Mouse (Mus musculus) midbrain, embryonic 12.5 days (tissue): ENCODE data around the gene Tas2r119. TPM values are rescaled to one million over a fixed set of nuclear protein-coding genes. Genes with fewer than 3 reads are reported as not detected.
A peak's percentile ranks its signal among the peaks of the same experiment; 100 is the strongest.

Experiments
- ATAC-seq: fragments of 200-750 bp; cut with Nextera tagmentation; 2 replicates; pipeline ENCODE4 v1.8.0; 2017; ENCODE audit warnings: low read depth, moderate TSS enrichment, moderate library complexity; ENCODE audit not compliant: low FRiP score
- H3K27ac ChIP-seq: fragments of 300-500 bp; sonication (generic); replicated peaks from 2 replicates; pipeline ENCODE4 v1.5.1; 2016; ENCODE audit warnings: mild to moderate bottlenecking
- H3K27me3 ChIP-seq: fragments of 300-500 bp; sonication (generic); 2 replicates; pipeline ENCODE4 v1.6.1; 2016; ENCODE audit warnings: mild to moderate bottlenecking
- H3K36me3 ChIP-seq: fragments of 300-500 bp; sonication (generic); 2 replicates; pipeline ENCODE4 v1.6.1; 2016
- H3K4me1 ChIP-seq: fragments of 300-500 bp; sonication (generic); 2 replicates; pipeline ENCODE4 v1.6.1; 2016
- H3K4me2 ChIP-seq: fragments of 300-500 bp; sonication (generic); replicated peaks from 2 replicates; pipeline ENCODE4 v1.6.1; 2016; ENCODE audit warnings: mild to moderate bottlenecking, moderate library complexity
- H3K4me3 ChIP-seq: fragments of 300-500 bp; sonication (generic); 2 replicates; pipeline ENCODE4 v1.5.1; 2016; ENCODE audit warnings: mild to moderate bottlenecking
- H3K9ac ChIP-seq: fragments of 300-500 bp; sonication (generic); replicated peaks from 2 replicates; pipeline ENCODE4 v1.6.1; 2016; ENCODE audit warnings: mild to moderate bottlenecking, moderate library complexity
- H3K9me3 ChIP-seq: fragments of 300-500 bp; sonication (generic); 2 replicates; pipeline ENCODE4 v1.6.1; 2016; ENCODE audit warnings: mild to moderate bottlenecking
- WGBS: fragments of 180-500 bp; shearing (Covaris S2); methylation state at CpG from one replicate; pipeline ENCODE4 v1.1.7; 2016; 5-methylcytosine and 5-hydroxymethylcytosine counted together
- polyA plus RNA-seq: library from polyadenylated mRNA; unstranded; fragments of >200 nt; fragmentation: Nextera tagmentation; extraction: Ambion mirVana; gene quantifications from 2 replicates; pipeline ENCODE4 v1.2.1, GENCODE M21; 2016

Tas2r119 gene
- polyA plus RNA-seq = not detected in 2 replicates

DNA sequence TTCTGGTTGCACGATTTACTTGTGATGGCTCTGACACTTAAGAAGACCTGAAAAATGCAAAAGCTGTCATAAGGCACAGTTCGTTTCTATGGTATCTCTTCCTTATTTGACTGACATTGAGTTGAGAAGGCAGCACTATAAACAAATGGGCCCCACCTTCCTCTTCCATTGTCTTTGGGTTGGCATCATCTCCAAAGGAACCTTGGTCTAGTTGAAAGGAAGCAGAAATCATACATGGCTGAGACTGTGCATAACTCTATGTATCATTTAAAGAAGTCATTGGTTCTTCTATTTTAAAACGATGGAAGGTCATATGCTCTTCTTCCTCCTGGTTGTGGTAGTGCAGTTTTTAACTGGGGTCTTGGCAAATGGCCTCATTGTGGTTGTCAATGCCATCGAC, at the start of gene Tas2r119:
Tas2r119 (plus strand) TSS at position 301 of the 400 bp plus-strand sequence.
- no peak within 1 kb of the TSS for H3K4me3 ChIP-seq
- H3K4me1 ChIP-seq = peaks cover 7% of the 10 kb centered on the region
- no peak within 1 kb of the TSS for H3K4me2 ChIP-seq
- no peaks in the 10 kb centered on the region for H3K36me3 ChIP-seq
- H3K9ac ChIP-seq = no peak within 1 kb of the TSS
- WGBS = 92% methylated on average over 4 of the region's 4 CpGs
- H3K27ac ChIP-seq = no peak within 1 kb of the TSS
- no peaks in the 10 kb centered on the region for H3K9me3 ChIP-seq
- H3K27me3 ChIP-seq = no peaks in the 10 kb centered on the region
- ATAC-seq = no peak

DNA sequence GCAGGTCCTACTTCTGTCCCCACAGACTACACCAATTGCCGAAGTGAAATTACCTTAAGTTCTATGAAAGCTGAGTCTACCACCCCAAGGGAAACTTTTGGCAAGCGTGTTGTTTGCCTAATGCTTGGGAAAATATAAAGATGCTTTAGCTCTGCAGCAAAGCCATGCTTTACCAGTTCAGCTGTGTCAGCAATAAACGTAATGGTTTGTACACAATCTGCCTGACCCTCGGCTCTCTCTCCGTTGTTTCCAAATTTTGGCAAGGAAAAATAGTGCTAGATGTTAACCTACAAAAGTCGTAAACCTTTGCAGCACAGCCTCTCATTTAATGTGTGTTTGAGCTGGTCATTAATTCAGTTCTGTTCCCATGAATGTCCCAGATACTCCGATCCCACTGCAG, 44.8 kb upstream of the Tas2r119 start:
- no peak overlapping the region for H3K4me2 ChIP-seq
- WGBS = 88% methylated on average over 7 of the region's 7 CpGs
- no peak overlapping the region for H3K9ac ChIP-seq
- no peak for ATAC-seq
- H3K27me3 ChIP-seq = no peaks in the 10 kb centered on the region
- H3K9me3 ChIP-seq = no peaks in the 10 kb centered on the region
- no peaks in the 10 kb centered on the region for H3K4me1 ChIP-seq
- H3K36me3 ChIP-seq = no peaks in the 10 kb centered on the region
- no peak overlapping the region for H3K4me3 ChIP-seq
- no peak overlapping the region for H3K27ac ChIP-seq

DNA sequence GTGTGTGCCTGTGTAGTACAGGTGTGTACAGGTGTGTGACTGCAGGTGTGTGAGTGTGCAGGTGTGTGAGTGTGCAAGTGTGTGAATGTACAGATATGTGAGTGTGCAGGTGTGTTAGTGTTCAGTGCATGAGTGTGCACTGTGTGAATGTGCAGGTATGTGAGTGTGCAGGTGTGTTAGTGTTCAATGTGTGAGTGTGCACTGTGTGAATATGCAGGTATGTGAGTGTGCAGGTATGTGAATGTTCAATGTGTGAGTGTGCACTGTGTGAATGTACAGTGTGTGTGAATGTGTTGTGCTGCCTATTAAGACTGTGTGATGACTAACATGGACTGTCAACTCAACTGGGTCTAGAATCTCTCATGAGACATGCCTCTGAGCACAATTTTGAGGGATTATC, 35.4 kb upstream of the Tas2r119 start:
- no peaks in the 10 kb centered on the region for H3K27me3 ChIP-seq
- no peak overlapping the region for H3K27ac ChIP-seq
- ATAC-seq = no peak

DNA sequence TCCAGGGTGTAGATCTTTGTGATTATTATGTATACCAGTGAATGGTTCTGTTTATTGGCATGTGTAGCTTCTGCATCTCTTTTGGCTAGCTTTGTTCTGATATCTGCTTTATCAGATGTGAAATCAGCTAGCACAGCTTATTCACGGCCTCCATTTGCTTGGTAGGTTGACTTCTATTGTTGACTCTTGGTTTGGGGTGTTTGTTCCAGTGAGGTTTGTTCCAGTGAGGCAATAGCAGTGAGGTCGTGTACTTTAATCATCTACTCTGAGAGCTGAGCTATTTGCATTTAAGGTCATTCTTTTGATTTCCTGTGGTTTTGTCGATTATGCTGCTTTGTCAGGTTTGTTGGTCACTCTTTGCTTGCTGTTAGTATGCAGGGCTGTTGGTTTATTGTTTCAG, 32.8 kb upstream of the Tas2r119 start:
- no peak for ATAC-seq
- H3K9me3 ChIP-seq = no peaks in the 10 kb centered on the region
- WGBS = 73% methylated on average over 3 of the region's 3 CpGs

More for the DNA sequence above, 35.4 kb upstream of the Tas2r119 start:
- Histone ChIP-seq H3K9me3 (no peaks in the 10 kb centered on the region), H3K36me3 (no peaks in the 10 kb centered on the region), H3K9ac (no peak overlapping the region), H3K4me3 (no peak overlapping the region), H3K4me1 (no peaks in the 10 kb centered on the region), H3K4me2 (no peak overlapping the region)

DNA sequence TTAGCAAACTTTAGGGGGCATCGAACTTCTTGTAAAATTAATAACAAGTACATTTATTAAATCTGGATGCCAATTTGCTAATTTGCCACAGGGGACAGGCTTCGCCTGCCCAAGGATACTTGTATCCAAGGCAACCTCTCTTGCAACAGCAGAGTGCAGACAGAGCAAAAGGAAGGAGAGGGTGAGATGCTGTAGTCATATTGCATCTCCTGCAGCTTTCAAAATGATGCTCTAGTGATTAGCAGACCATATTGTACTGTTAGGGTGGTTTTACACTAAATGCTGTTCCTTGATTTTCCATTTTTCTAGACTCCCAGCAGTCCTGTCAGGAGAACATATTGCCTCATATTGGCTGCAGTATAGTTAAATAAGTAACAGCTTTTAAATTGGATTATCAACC, 23.7 kb upstream of the Tas2r119 start:
- no peak overlapping the region for H3K9ac ChIP-seq
- WGBS = 87% methylated on average over 2 of the region's 2 CpGs
- no peak for ATAC-seq
- H3K4me1 ChIP-seq = no peaks in the 10 kb centered on the region; the same call in 1 of the 2 replicates
- H3K27me3 ChIP-seq = no peaks in the 10 kb centered on the region
- H3K27ac ChIP-seq = no peak overlapping the region
- no peaks in the 10 kb centered on the region for H3K36me3 ChIP-seq
- no peaks in the 10 kb centered on the region for H3K9me3 ChIP-seq
- H3K4me2 ChIP-seq = no peak overlapping the region
- no peak overlapping the region for H3K4me3 ChIP-seq

More for the DNA sequence above, 32.8 kb upstream of the Tas2r119 start:
- Histone ChIP-seq H3K27ac (no peak overlapping the region), H3K9ac (no peak overlapping the region), H3K27me3 (no peaks in the 10 kb centered on the region), H3K4me1 (no peaks in the 10 kb centered on the region), H3K4me2 (no peak overlapping the region), H3K36me3 (no peaks in the 10 kb centered on the region), H3K4me3 (no peak overlapping the region)

DNA sequence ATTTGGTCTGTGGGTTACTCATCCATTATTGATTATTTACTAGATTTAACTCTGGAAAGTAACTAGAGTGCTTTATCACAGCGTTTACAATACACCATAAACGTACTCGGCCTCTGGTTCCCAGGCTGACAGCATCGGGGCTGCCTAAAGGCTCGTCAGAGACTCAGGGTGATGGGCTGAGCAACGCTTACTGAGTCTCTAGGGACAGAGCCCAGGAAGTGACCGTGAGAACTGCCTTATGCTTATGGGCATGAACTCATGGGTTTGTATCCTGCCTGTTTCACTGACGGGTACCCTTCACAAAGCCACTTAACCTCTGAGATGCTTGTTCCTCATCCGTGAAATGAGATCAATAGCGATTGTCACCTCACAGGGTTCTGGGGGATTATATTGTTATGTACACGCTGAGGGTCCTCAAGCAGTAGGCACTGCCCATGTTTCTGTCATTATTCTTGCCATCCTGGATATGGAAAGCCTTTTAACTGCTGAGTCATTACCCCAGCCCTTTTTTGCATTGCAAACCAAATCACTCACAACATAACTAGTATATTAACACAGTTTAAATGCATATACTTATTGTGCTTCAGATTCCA, 23.1 kb upstream of the Tas2r119 start:
- H3K4me2 ChIP-seq = no peak overlapping the region
- no peaks in the 10 kb centered on the region for H3K27me3 ChIP-seq
- ATAC-seq = peak; percentile 56; the same call in 1 of the 2 replicates
- no peak overlapping the region for H3K9ac ChIP-seq
- H3K4me1 ChIP-seq = no peaks in the 10 kb centered on the region; the same call in 1 of the 2 replicates
- H3K9me3 ChIP-seq = no peaks in the 10 kb centered on the region
- no peak overlapping the region for H3K27ac ChIP-seq
- H3K4me3 ChIP-seq = no peak overlapping the region
- 46% methylated on average over 11 of the region's 11 CpGs for WGBS
- H3K36me3 ChIP-seq = no peaks in the 10 kb centered on the region

DNA sequence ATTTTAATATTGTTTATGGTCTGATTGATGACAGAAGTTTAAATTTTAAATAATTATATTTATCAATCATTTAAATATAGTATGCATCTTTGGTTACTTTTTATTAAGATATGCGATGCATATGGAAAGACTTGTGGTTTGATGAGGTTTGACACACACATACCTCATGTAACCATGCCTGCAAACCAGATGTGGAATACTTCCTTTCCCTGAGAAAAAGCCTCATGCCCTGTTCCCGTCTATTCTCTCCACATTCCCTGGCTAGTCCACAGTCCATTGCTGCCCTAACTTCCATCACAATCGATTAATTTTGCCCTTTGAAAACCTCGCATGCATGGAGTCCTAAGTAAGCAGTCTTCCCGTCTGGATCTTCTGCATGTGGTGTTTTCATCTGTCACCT, 21.0 kb upstream of the Tas2r119 start:
- no peaks in the 10 kb centered on the region for H3K27me3 ChIP-seq
- no peaks in the 10 kb centered on the region; the same call in 1 of the 2 replicates for H3K4me1 ChIP-seq
- no peak overlapping the region for H3K9ac ChIP-seq
- no peak overlapping the region for H3K4me3 ChIP-seq
- ATAC-seq = no peak
- H3K4me2 ChIP-seq = no peak overlapping the region
- no peaks in the 10 kb centered on the region for H3K9me3 ChIP-seq
- 74% methylated on average over 5 of the region's 5 CpGs for WGBS
- no peaks in the 10 kb centered on the region for H3K36me3 ChIP-seq
- no peak overlapping the region for H3K27ac ChIP-seq

DNA sequence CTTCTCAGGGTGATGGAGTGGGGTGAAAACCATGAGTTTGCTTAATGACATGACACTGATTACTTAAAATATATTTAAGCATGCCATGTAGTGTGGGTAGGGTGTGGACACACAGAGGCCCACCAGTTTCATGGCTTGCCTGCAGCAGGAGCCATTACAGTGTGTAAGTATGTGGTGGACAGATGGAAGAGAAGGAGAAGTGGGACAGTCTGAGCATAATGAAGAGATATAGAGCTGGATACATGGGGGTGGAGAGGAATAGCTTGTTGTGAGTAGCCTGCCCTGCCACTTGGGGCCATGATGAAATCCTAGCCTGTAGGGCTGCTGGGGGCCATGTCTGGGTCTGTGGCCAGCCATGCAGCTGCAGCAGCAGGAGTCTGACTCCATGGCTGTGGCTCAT, 16.8 kb upstream of the Tas2r119 start:
- H3K27me3 ChIP-seq = no peaks in the 10 kb centered on the region
- H3K4me3 ChIP-seq = no peak overlapping the region
- no peaks in the 10 kb centered on the region for H3K36me3 ChIP-seq
- H3K9ac ChIP-seq = no peak overlapping the region
- ATAC-seq = no peak
- H3K4me1 ChIP-seq = no peaks in the 10 kb centered on the region; the same call in 1 of the 2 replicates
- H3K4me2 ChIP-seq = no peak overlapping the region
- H3K27ac ChIP-seq = no peak overlapping the region
- H3K9me3 ChIP-seq = no peaks in the 10 kb centered on the region

DNA sequence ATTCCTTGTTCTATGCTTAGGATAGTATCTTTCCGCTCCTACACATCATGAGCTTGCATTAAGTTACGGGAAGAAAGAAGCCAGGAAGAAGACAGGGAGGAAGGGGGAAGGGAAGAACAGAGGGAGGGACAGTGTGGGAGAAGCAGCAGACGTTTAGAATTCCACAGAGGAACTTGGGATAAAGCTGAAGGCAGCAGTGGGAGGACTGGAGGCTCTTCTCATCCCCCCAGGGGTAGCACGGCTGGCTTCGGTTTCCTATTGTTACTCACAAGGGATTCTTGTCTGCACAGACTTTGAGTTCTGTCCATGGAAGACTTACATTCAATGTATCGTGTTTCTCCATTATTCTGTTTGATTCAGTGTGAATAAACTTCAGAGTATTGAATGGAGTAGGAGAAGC, 5.3 kb upstream of the Tas2r119 start:
- no peak for ATAC-seq
- H3K4me2 ChIP-seq = no peak overlapping the region
- WGBS = 39% methylated on average over 6 of the region's 6 CpGs
- peaks cover 12% of the 10 kb centered on the region for H3K4me1 ChIP-seq
- H3K27me3 ChIP-seq = no peaks in the 10 kb centered on the region
- H3K27ac ChIP-seq = no peak overlapping the region
- H3K36me3 ChIP-seq = no peaks in the 10 kb centered on the region
- no peaks in the 10 kb centered on the region for H3K9me3 ChIP-seq
- no peak overlapping the region for H3K9ac ChIP-seq
- H3K4me3 ChIP-seq = no peak overlapping the region

DNA sequence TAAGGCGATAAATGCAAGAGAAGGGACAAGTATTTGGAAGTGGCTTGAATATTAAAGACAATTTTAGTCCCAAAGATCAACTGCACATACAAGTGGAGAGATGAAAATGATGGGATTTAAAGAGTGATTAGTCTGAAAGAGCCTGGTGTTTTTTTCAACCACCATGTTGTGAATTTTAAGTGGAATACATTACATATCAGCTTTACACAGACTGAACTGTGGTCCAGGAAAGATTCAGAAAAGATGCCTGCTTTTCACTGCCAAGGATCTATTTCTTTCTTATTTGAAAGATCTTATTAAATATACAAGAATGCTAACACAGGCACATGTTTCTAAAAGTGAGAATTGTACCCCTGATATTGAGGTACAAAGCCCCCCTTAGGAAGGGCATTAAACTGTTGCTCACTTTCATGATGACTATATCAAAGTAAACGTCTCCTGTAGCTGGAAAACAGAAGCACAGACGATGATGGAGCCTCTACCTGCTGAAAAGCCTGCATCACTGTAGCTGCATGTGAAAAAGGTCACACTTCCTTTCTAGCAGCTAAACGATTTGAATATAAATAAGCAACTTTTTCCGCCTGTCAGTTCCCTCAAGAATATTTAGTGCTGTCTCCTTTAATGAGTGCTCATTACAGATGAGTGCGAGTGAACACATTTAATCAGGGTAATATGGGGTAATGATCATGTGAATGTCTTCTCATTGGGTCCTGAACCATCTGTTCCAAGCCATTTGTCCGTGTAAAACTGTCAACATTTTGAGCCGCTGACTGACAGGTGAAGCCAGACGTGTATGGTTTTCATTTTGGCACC, 4.7 kb upstream of the Tas2r119 start:
- Histone ChIP-seq H3K4me3 (no peak overlapping the region), H3K4me2 (no peak overlapping the region), H3K4me1 (peaks cover 12% of the 10 kb centered on the region), H3K36me3 (no peaks in the 10 kb centered on the region), H3K9me3 (no peaks in the 10 kb centered on the region), H3K27me3 (no peaks in the 10 kb centered on the region), H3K9ac (no peak overlapping the region), H3K27ac (no peak overlapping the region)
- whole genome bisulfite sequencing = 64% methylated on average over 9 of the region's 9 CpGs
- no peak for ATAC-seq

DNA sequence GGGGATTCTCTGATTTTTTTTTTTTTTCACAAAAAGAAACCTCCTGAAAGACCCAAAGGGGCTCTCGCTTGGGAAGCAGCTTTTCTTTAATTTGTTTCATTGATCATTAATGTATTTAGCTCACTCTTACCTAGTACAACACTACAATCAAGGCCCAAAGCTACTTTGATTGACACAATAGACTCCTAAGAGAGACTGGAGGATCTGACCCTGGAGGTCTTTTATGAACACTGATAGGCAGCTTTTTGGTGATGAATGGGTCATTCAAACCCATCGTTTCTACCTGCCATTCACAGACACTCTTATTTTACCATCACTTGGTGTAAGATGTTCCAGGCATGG, 4.1 kb upstream of the Tas2r119 start:
- Histone ChIP-seq H3K4me3 (no peak overlapping the region), H3K36me3 (no peaks in the 10 kb centered on the region), H3K27me3 (no peaks in the 10 kb centered on the region), H3K4me2 (no peak overlapping the region), H3K27ac (no peak overlapping the region), H3K4me1 (peaks cover 12% of the 10 kb centered on the region), H3K9me3 (no peaks in the 10 kb centered on the region), H3K9ac (no peak overlapping the region)
- no peak for ATAC-seq
- 69% methylated on average over 2 of the region's 2 CpGs for WGBS

DNA sequence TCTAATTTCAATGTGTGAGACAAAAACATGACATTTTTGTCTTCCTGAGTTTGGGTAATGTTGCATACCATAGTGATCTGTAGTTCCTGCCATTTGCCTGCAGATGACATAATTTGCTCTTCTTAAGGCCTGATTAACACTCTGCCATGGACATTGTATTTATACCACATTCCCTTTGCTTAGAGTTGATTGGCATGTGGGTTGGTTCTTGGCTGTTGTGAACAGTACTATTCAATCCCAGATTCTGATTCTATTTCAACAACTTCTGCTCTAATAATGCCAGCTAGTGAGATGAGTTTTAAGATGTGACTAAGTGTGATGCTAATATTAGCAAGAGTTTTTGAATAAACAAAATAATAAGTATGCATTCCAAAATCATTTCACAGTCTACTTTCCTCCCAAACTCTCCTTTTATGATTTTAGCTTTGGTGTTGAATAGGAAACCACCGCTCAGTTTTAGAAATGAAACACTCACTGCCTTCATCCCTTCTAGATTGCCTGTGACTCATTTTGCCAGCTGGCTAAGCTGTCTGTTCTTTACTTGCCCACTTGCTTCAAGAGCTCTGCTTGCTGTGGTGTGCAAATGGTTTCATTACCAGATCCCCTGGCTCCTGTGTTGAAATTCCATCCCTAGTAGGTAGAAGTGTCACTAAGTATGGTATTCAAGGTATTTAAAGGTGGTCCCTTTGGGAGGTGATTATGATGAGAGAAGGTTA, 3.1 kb downstream of the Tas2r119 start:
- H3K9me3 ChIP-seq = no peaks in the 10 kb centered on the region
- no peak overlapping the region for H3K27ac ChIP-seq
- no peak overlapping the region for H3K9ac ChIP-seq
- H3K36me3 ChIP-seq = no peaks in the 10 kb centered on the region
- H3K4me2 ChIP-seq = no peak overlapping the region
- 93% methylated on average over 1 of the region's 1 CpGs for WGBS
- no peak for ATAC-seq
- H3K27me3 ChIP-seq = no peaks in the 10 kb centered on the region
- no peak overlapping the region for H3K4me3 ChIP-seq
- no peaks in the 10 kb centered on the region for H3K4me1 ChIP-seq
